Mouse (Mus musculus) erythroid progenitor cell, adult 5-6 weeks (primary cell): ENCODE data around the gene Zbtb44. TPM values are rescaled to one million over a fixed set of nuclear protein-coding genes. Genes with fewer than 3 reads are reported as not detected.
"Not testable (repeated sequence)": the region's sequence is repeated elsewhere in the genome, so short reads cannot be mapped to it uniquely, and the experiment has no call there.

Experiments used
- ATAC-seq: replicated peaks from 2 replicates; pipeline ENCODE4 v1.8.0; 2016; ENCODE audit warnings: moderate number of reproducible peaks, mild to moderate bottlenecking, moderate TSS enrichment, inconsistent platforms; ENCODE audit not compliant: poor library complexity, low FRiP score, severe bottlenecking
- total RNA-seq, 2 experiments: library from RNA; stranded (forward) in 1 of 2; stranded (reverse) in 1 of 2; fragments of 150-400 nt in 1 of 2; fragments of 186-747, 209-891 nt in 1 of 2; gene quantifications; 2 replicates each; pipeline versions ENCODE4 v1.2.3 to v1.2.4; 2015 to 2017; ENCODE audit warnings: low replicate concordance in 2 of 2

Zbtb44 gene
- total RNA-seq, 2 experiments from 2014 or later, result 35.1 to 36.5 TPM

- ATAC-seq, result not testable (repeated sequence)
Measured at GRCm38 (mm10) chr9:31051509-31051908, 21.1 kb downstream of the Zbtb44 start.

GRCm38 (mm10) chr9:31058723-31059122 lies 28.3 kb downstream of the Zbtb44 start:
- no peak for ATAC-seq

- no peak for ATAC-seq
Measured at GRCm38 (mm10) chr9:31070706-31071105, 40.3 kb downstream of the Zbtb44 start.

GRCm38 (mm10) chr9:31072256-31072655 lies 41.8 kb downstream of the Zbtb44 start:
- no peak for ATAC-seq

- ATAC-seq, result no peak
Measured at GRCm38 (mm10) chr9:31073797-31074196, 43.4 kb downstream of the Zbtb44 start.

- no peak for ATAC-seq
Measured at GRCm38 (mm10) chr9:31074836-31075235, 44.4 kb downstream of the Zbtb44 start.

GRCm38 (mm10) chr9:31080726-31081125 lies 50.3 kb downstream of the Zbtb44 start:
- ATAC-seq, result no peak

GRCm38 (mm10) chr9:31082054-31082666 lies 51.7 kb downstream of the Zbtb44 start:
- ATAC-seq, result peak; percentile 77

GRCm38 (mm10) chr9:31082771-31083170 lies 52.3 kb downstream of the Zbtb44 start:
- ATAC-seq, result no peak

GRCm38 (mm10) chr9:31085556-31085955 lies 55.1 kb downstream of the Zbtb44 start:
- ATAC-seq, result no peak

GRCm38 (mm10) chr9:31086085-31086753 lies 55.8 kb downstream of the Zbtb44 start:
- no peak for ATAC-seq

GRCm38 (mm10) chr9:31086754-31087145 lies 56.3 kb downstream of the Zbtb44 start:
- ATAC-seq, result no peak

GRCm38 (mm10) chr9:31087466-31087865 lies 57.0 kb downstream of the Zbtb44 start:
- ATAC-seq, result no peak

- no peak for ATAC-seq
Measured at GRCm38 (mm10) chr9:31088116-31088515, 57.7 kb downstream of the Zbtb44 start.

GRCm38 (mm10) chr9:31088883-31089282 lies 58.4 kb downstream of the Zbtb44 start:
- no peak for ATAC-seq

- no peak for ATAC-seq
Measured at GRCm38 (mm10) chr9:31089541-31089940, 59.1 kb downstream of the Zbtb44 start.

- ATAC-seq, result no peak
Measured at GRCm38 (mm10) chr9:31090081-31091023, 59.9 kb downstream of the Zbtb44 start.

GRCm38 (mm10) chr9:31091162-31091581 lies 60.7 kb downstream of the Zbtb44 start:
- no peak for ATAC-seq

GRCm38 (mm10) chr9:31092111-31092832 lies 61.8 kb downstream of the Zbtb44 start:
- no peak for ATAC-seq

GRCm38 (mm10) chr9:31092833-31093195 lies 62.4 kb downstream of the Zbtb44 start:
- ATAC-seq, result no peak
